Mouse (Mus musculus): ENCODE data around the gene Kcnq1. TPM values are rescaled to one million over a fixed set of nuclear protein-coding genes. Genes with fewer than 3 reads are reported as not detected.

Kcnq1 gene
- polyA plus RNA-seq, 1 experiment from 2014 or later = 5.4 TPM

DNA sequence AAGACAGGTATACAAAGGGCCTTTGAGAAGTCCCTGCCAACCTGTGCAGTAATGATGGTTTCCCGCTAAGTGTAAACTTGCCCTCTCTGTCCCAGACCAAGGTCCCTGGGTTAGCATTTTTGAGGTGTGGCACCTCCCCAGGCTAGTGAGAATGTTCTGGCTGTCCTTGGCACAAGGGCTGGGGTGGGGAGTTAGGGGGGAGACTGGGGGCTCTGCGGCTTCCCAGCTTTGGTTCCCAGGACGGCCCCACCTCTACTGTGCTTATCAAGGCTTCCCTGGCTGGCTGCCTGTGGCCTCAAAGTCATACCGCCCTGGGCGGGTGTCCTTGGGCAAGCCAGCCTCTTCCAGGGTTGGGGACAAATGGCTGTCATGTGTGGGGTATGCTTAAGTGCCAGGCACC lies 16.0 kb downstream of the Kcnq1 start:
- H3K9me3 ChIP-seq = no peaks in the 10 kb centered on the region
- no peaks in the 10 kb centered on the region for H3K27me3 ChIP-seq (ENCODE audit: insufficient read depth, poor library complexity, severe bottlenecking)
- WGBS = 33% methylated on average over 5 of the region's 5 CpGs
- no peak for DNase-seq (ENCODE audit: low spot score)
- peak overlapping the region; percentile 87 for H3K27ac ChIP-seq
- H3K4me1 ChIP-seq = peaks cover 69% of the 10 kb centered on the region
- no peak overlapping the region; the same call in 1 of the 2 replicates for H3K4me3 ChIP-seq
- H3K36me3 ChIP-seq = no peaks in the 10 kb centered on the region

DNA sequence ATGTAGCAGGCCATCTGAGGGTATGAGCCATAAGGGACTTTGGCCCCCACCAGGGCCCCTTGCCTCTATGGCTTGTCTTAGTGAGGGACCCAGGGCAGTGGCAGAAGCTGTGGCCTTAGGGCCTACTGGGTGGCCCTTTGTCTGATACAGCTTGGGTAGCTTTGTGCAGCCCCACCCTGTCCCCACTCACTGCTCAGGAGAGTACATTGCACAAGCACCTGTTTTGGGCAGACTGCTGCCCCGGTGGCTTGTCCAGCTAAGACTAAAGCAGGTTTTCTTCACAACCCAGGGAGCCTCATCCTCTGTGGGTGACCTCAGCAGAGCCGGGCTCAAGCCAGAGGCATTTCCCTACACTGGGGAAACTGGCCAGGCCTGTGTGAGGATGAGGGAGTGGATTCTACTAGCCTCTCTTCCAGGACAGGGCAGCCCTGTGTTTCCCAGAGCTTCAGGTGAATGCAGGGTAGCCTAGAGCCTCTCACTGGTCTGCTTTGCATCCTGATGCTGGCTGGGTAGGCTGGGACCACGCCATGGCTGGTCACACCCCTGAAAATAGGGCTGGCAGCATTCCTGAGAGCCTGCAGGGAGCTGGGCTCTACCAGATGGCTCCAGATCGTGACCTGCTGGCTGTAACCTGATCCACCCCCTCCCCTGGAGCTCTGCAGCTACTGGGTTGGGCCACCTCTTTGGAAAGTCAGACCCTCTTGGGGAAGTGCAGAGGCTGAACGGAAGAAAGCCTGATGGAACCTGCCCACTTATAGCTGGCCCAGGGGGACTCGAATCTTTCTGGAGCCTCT lies 17.9 kb downstream of the Kcnq1 start:
- no peaks in the 10 kb centered on the region for H3K9me3 ChIP-seq
- peak; percentile 90 for DNase-seq (ENCODE audit: low spot score)
- H3K27me3 ChIP-seq (ENCODE audit: insufficient read depth, poor library complexity, severe bottlenecking) = no peaks in the 10 kb centered on the region
- H3K27ac ChIP-seq = peak overlapping the region; percentile 92
- peaks cover 60% of the 10 kb centered on the region for H3K4me1 ChIP-seq
- no peak overlapping the region for H3K4me3 ChIP-seq
- 12% methylated on average over 6 of the region's 6 CpGs for WGBS
- no peaks in the 10 kb centered on the region for H3K36me3 ChIP-seq

DNA sequence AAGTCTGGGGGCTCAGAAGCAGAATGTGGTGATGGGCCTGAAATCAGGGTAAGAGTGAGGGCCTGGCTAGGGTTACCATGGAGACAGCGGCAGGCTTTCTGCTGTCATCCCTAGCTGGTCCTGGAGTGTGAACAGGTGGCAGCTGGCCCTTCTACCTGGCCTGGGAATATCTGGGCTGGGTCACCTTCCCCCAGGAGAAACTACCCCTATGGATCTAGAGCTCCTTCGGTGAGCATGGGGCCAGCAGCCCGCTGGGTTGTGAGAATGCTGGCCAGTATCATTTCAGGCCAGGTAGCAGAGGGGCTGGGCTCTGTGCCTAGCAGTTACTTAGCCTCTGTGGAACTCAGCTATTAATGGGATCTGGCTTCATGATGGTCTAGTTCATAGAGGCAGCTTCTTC lies 18.7 kb downstream of the Kcnq1 start:
- no peak for DNase-seq (ENCODE audit: low spot score)
- Histone ChIP-seq H3K27ac (peak overlapping the region; percentile 92), H3K4me1 (peaks cover 52% of the 10 kb centered on the region), H3K9me3 (no peaks in the 10 kb centered on the region), H3K36me3 (no peaks in the 10 kb centered on the region), H3K27me3 (ENCODE audit: insufficient read depth, poor library complexity, severe bottlenecking) (no peaks in the 10 kb centered on the region), H3K4me3 (no peak overlapping the region)
- 64% methylated on average over 3 of the region's 3 CpGs for WGBS

DNA sequence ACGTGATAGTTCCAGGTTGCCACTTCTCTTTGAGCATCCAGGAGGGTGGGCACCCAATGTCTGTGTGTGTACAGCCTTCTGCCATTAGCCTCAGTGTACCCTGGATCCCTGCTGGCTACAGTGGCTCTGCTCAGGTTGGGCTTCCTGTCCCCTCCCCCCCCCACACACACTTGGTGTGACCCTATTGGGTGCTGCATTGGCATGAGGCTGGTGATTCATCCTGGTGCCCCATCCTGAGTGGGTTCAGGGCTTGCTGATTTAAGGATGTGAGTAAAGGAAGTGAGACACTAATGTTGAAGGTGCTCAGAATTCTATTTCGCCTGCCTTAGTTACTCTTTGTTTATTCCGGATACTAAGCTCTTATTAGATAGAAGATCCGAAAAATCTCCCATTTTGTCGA lies 26.7 kb downstream of the Kcnq1 start:
- Histone ChIP-seq H3K9me3 (no peaks in the 10 kb centered on the region), H3K27me3 (ENCODE audit: insufficient read depth, poor library complexity, severe bottlenecking) (0 out of 2 replicates have a peak, but pooled peaks cover under 1% of the 10 kb centered on the region), H3K4me1 (peaks cover 24% of the 10 kb centered on the region), H3K4me3 (no peak overlapping the region), H3K36me3 (no peaks in the 10 kb centered on the region), H3K27ac (no peak overlapping the region)
- WGBS = 80% methylated on average over 5 of the region's 5 CpGs
- no peak for DNase-seq (ENCODE audit: low spot score)

DNA sequence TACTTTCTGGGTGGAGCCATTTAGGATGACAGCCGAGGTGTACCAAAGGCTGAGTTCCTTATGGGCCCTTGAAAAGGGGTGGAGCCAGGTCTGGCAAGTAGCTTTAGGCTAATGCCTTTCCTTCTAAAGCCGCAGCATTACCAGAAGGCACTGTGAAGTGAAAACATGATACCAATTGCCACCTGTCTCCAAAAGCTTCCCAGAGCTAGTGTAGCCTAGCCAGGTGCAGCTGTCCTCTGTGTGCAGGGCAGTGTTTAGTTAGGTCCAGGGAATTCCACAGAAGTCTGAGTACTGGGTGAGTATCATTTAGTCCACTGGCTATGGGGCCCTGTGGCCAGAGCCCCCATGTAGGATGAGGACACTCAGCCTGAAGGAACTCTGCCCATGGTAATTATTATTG lies 30.0 kb downstream of the Kcnq1 start:
- Histone ChIP-seq H3K27ac (peak overlapping the region; percentile 38; the same call in 1 of the 2 replicates), H3K36me3 (no peaks in the 10 kb centered on the region), H3K27me3 (ENCODE audit: insufficient read depth, poor library complexity, severe bottlenecking) (0 out of 2 replicates have a peak, but pooled peaks cover 5% of the 10 kb centered on the region), H3K4me1 (peaks cover 53% of the 10 kb centered on the region), H3K4me3 (no peak overlapping the region), H3K9me3 (no peaks in the 10 kb centered on the region)
- 63% methylated on average over 2 of the region's 2 CpGs for WGBS
- no peak for DNase-seq (ENCODE audit: low spot score)

DNA sequence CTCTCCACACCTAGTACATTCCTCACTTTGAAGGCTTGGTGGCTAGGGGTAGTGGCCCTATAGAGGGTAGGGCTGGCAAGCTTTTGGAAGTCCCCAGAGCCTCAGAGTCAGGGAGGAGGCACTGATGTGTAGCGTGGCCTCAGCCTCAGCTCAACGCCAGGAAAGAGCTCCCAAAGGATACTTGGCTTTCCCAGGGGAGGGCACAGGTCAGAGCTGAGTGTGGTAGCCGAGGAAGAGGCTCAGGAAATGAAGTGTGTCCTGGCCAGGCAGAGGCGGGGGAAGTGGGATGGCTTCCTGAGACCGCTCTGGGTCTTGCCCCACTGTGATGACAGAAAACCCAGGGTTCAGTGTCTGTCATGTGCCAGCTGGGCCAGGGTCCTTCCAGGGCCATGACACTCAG lies 30.4 kb downstream of the Kcnq1 start:
- no peaks in the 10 kb centered on the region for H3K36me3 ChIP-seq
- H3K27ac ChIP-seq = peak overlapping the region; percentile 38; the same call in 1 of the 2 replicates
- no peak overlapping the region for H3K4me3 ChIP-seq
- no peaks in the 10 kb centered on the region for H3K9me3 ChIP-seq
- no peak for DNase-seq (ENCODE audit: low spot score)
- peaks cover 51% of the 10 kb centered on the region for H3K4me1 ChIP-seq
- H3K27me3 ChIP-seq (ENCODE audit: insufficient read depth, poor library complexity, severe bottlenecking) = 0 out of 2 replicates have a peak, but pooled peaks cover 5% of the 10 kb centered on the region
- WGBS = 59% methylated on average over 5 of the region's 5 CpGs

DNA sequence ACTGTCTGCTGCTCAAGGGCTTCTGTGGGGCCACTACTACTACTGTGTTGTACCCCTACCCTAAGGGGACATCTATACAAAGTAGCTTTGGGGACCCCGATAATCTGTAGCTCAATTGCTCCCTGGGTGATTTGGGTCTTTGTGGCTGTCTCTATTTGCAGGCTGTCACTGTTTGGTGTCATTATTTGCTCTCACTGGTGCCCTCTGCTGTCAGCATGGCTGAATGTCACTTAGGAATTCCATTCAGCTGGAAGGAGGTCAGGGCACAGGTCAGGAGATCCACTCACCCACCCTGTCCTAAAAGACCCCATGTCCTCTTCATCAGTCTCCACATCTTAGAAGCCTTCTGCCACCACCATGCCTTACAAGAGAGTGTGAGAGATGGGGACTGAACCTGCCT lies 32.6 kb downstream of the Kcnq1 start:
- peak overlapping the region; percentile 65 for H3K27ac ChIP-seq
- H3K4me3 ChIP-seq = no peak overlapping the region
- peaks cover 57% of the 10 kb centered on the region for H3K4me1 ChIP-seq
- no peak for DNase-seq (ENCODE audit: low spot score)
- H3K27me3 ChIP-seq (ENCODE audit: insufficient read depth, poor library complexity, severe bottlenecking) = 0 out of 2 replicates have a peak, but pooled peaks cover 5% of the 10 kb centered on the region
- 40% methylated on average over 1 of the region's 1 CpGs for WGBS
- no peaks in the 10 kb centered on the region for H3K36me3 ChIP-seq
- H3K9me3 ChIP-seq = no peaks in the 10 kb centered on the region

DNA sequence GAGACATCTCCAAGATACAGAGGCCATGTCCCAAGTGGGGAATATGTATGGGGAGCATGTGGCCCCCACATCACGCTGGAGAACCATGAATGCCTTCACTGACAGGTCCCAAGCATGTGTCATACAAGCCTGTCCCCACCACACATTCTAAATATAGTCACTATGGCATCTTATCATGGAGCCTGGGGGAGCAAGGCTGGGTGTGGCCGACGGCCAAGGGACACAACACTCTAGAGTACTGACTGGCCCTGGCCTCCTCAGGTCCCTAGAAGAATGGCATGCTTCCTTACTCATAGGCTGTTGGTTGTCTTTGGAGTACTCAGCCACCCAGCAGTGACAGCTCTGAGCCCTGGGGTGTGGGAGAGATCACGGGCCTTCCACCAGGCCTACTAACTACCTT lies 33.8 kb downstream of the Kcnq1 start:
- peaks cover 57% of the 10 kb centered on the region for H3K4me1 ChIP-seq
- 43% methylated on average over 4 of the region's 4 CpGs for WGBS
- no peak overlapping the region for H3K4me3 ChIP-seq
- peak overlapping the region; percentile 60; the same call in 1 of the 2 replicates for H3K27ac ChIP-seq
- no peak for DNase-seq (ENCODE audit: low spot score)
- no peaks in the 10 kb centered on the region for H3K9me3 ChIP-seq
- H3K36me3 ChIP-seq = no peaks in the 10 kb centered on the region
- 0 out of 2 replicates have a peak, but pooled peaks cover 5% of the 10 kb centered on the region for H3K27me3 ChIP-seq (ENCODE audit: insufficient read depth, poor library complexity, severe bottlenecking)

DNA sequence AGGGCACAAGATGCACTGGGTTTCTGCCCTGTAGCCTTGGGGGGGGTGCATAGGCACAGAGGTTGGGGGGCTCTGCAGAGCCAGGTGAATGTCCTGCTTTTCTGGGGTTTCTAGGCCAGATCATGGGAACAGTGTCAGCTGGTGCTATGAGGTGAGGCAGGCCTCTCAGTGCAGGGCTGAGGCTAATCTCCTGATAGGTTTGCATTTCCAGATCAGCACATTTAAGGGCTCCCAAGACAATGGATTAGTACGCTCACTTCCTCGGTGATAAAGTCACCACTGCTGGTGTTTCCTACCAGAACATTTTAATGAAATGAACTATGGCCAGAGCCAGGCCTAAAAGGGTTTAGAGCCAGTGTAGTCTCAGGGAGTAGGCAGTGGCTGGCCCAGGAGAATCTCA lies 36.5 kb downstream of the Kcnq1 start:
- Histone ChIP-seq H3K27ac (no peak overlapping the region), H3K36me3 (no peaks in the 10 kb centered on the region), H3K9me3 (no peaks in the 10 kb centered on the region), H3K27me3 (ENCODE audit: insufficient read depth, poor library complexity, severe bottlenecking) (0 out of 2 replicates have a peak, but pooled peaks cover 5% of the 10 kb centered on the region), H3K4me3 (no peak overlapping the region), H3K4me1 (peaks cover 60% of the 10 kb centered on the region)
- no peak for DNase-seq (ENCODE audit: low spot score)
- 75% methylated on average over 2 of the region's 2 CpGs for WGBS

DNA sequence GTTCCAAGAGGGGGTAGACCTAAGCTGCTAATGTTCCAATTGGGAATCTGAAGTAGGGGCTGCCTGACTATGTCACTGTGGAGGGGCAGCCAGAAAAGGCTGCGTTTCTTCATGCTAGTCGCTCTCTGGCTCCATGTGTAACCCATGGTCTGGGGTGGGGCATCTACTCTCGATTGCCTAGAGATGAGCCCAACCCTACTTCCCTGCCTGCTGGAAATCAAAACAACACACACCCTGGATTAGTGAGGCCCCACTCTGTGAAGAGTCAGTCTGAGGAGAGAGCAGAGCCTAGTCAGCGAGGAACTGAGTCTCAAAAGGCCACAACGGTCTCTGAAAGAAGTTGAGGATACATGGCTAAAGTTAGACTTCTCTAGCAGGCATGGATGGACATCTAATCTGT lies 40.9 kb downstream of the Kcnq1 start:
- no peaks in the 10 kb centered on the region for H3K9me3 ChIP-seq
- DNase-seq (ENCODE audit: low spot score) = no peak
- peaks cover 25% of the 10 kb centered on the region for H3K4me1 ChIP-seq
- H3K4me3 ChIP-seq = no peak overlapping the region
- WGBS = 76% methylated on average over 5 of the region's 5 CpGs
- 0 out of 2 replicates have a peak, but pooled peaks cover 12% of the 10 kb centered on the region for H3K27me3 ChIP-seq (ENCODE audit: insufficient read depth, poor library complexity, severe bottlenecking)
- no peaks in the 10 kb centered on the region for H3K36me3 ChIP-seq
- no peak overlapping the region; the same call in 1 of the 2 replicates for H3K27ac ChIP-seq

DNA sequence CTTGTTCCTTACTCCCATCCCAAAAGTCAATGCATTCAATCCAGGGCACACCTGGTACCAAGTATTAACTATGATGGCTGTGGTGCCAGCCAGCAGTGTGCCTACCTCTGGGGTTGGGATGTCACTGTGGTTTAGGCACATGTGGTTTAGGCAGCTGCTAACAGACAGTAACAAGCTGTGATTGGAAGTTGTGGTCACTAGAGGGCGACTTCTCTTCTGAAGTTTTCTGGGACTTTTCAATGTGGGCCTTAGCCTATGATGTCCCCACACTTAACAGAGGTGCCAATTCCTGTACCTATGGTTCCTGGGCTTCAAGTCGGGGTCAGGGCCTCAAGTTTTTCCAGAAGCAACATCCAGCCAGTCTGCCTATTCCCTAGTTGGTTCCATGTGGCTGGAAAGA lies 45.0 kb downstream of the Kcnq1 start:
- 0 out of 2 replicates have a peak, but pooled peaks cover 14% of the 10 kb centered on the region for H3K27me3 ChIP-seq (ENCODE audit: insufficient read depth, poor library complexity, severe bottlenecking)
- no peaks in the 10 kb centered on the region for H3K36me3 ChIP-seq
- H3K4me3 ChIP-seq = no peak overlapping the region
- H3K27ac ChIP-seq = no peak overlapping the region
- DNase-seq (ENCODE audit: low spot score) = no peak
- WGBS = 8% methylated on average over 2 of the region's 2 CpGs
- H3K4me1 ChIP-seq = peaks cover 34% of the 10 kb centered on the region
- no peaks in the 10 kb centered on the region for H3K9me3 ChIP-seq

DNA sequence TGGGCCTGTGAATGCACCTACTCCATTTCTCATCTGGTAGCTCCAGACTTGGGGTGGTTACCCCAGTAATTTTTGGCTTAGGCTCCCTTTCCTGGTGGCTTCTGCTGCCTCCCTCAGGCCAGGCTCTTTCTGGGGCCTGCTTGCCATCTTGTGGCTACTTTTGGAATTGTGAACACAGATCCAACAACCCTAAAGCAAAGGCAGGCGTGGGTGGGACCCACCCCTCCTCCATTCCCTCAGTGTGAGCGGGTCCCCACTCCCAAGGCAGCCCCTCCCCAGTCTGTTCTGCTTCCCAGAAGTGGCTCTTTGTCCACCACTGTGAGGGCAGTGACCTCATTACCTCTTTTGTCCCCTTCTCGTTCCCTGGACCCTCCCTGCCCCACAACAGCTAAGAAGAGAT lies 46.2 kb downstream of the Kcnq1 start:
- DNase-seq (ENCODE audit: low spot score) = no peak
- Histone ChIP-seq H3K9me3 (no peaks in the 10 kb centered on the region), H3K4me3 (no peak overlapping the region), H3K27ac (no peak overlapping the region), H3K4me1 (peaks cover 26% of the 10 kb centered on the region), H3K27me3 (ENCODE audit: insufficient read depth, poor library complexity, severe bottlenecking) (0 out of 2 replicates have a peak, but pooled peaks cover 19% of the 10 kb centered on the region), H3K36me3 (no peaks in the 10 kb centered on the region)
- 28% methylated on average over 3 of the region's 3 CpGs for WGBS

DNA sequence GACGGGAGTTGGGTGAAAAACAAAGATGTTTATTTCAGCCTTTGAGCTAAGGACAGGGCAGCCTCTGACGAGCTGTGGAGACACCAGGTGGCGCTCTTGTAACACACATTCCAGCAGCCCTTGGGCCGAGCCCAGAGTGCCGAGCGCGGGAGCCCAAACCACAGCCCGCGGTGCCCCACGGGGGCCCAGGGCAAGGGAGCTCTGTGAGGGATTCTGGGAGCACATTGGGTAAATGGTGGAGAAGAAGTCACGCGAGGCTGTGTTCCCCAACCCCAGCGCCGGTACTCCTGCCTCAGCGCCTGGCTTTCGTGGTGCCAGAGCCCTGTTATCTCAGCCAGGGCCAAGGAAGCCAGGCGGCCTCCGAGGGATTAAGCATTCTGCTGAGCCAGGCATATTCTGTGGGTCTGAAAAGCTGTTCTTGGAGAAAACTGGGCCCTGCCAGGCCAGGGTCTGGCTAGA lies 47.8 kb downstream of the Kcnq1 start:
- WGBS = 4% methylated on average over 18 of the region's 18 CpGs
- H3K27ac ChIP-seq = peak overlapping the region; percentile 90

More for the DNA sequence above, 47.8 kb downstream of the Kcnq1 start:
- H3K4me1 ChIP-seq = peaks cover 34% of the 10 kb centered on the region
- no peaks in the 10 kb centered on the region for H3K9me3 ChIP-seq
- no peaks in the 10 kb centered on the region for H3K36me3 ChIP-seq
- H3K4me3 ChIP-seq = peak overlapping the region; percentile 47
- DNase-seq (ENCODE audit: low spot score) = peak; percentile 91
- H3K27me3 ChIP-seq (ENCODE audit: insufficient read depth, poor library complexity, severe bottlenecking) = peaks cover 11% of the 10 kb centered on the region; the same call in 1 of the 2 replicates
